Mouse (Mus musculus) cerebellum, adult 11-12 months (tissue): ENCODE measurements around the gene Gm20458.

Experiments used
- DNase-seq: peaks from one replicate; pipeline ENCODE4 v3.0.0; 2022

Gene Gm20458

DNA sequence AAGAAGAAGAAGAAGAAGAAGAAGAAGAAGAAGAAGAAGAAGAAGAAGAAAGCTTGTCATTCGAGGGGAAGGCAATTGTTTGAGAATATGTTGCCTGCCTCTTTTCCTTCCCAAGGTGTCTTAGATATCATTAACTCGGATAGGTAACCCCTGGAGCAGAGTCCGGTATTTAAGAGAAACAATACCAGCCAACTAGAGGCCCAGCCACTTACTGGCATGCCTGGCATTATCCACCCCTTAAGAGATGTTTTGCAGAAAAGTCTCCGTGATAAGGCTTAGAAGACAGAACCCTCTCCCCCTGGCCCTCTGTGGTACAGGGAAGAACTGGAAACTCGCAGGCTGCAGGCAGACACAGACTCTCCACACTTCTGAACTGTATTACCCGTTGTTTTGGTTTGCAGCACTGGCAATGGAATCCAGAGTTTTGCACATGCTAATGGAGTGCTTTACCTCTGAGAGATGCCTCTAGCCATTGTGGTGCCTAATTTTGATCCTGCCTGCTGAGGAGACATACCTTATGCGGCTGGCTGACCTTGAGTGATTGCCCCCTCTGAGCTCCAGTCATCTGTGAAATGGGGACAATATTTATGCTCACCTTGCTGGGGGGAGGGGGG lies 6.8 kb upstream of the Gm20458 start:
- no peak for DNase-seq

DNA sequence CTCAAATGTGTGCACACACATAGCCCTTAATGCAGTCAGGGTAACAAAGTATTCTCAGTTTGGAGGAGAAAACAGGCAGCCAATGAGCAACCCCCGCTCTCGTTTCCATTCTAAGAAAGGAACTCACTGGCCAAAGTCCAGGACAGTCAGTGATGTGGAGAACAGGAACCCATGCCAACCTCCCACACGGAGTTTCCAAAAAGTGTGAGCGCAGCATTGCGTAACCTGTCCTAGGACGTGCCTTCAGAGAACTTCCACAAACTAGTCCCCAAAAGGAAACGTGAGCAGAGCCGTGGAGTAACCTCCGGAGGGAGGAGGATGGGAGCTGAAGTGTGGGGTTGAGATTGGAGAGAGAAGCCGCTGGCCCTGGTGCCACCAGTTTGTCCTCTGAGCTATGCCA lies 5.9 kb upstream of the Gm20458 start:
- DNase-seq: no peak

- DNase-seq: no peak
These were observed 5.2 kb upstream of the Gm20458 start for GRCm38 (mm10) chr2:164455421-164456190.

- no peak for DNase-seq
These were observed 4.4 kb upstream of the Gm20458 start for GRCm38 (mm10) chr2:164456413-164456812.

- no peak for DNase-seq
These were observed 3.9 kb upstream of the Gm20458 start, which contains the start of gene Sys1 for GRCm38 (mm10) chr2:164456864-164457300. Gene Sys1, plus strand, starts transcription at chr2:164456964.

DNA sequence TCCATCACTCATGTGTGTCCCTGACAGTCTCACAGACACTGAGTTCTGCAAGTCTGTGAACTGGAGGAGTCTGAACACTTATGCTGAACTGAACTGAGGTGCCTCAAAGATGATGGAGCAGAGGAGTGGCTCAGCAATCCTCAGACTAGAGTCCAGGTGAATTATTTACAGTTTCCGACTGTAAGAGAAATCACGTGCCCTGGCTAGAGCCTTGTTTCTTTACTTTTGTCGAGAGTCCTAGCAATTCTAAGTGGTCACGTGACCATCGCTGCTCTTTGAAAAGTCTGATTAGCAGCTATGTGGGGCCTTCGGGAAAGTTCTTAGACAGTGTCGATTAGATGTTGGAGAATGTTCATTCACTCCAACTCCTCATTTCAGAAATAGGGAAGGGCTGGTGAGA lies 2.8 kb upstream of the Gm20458 start:
- DNase-seq: no peak

DNA sequence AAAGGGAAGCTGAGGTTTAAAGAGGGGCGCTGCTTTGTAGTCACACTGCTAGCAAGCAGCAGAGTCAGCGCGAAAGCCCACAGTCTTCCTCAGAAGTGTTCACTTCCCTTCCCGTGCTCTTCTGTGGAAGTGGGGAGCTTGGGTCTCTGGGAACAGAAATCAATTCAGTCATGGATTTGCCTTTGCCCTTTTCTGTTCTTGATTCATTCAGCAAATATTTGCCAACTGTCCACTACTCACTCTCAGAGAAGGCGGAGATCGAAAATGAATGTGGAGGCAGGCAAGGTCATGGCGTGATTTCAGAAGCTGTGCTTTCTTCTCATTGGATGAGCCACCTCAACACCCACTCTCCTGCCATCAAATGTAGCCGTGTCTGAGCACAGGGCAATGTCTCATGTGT lies 2.2 kb upstream of the Gm20458 start:
- DNase-seq: no peak

DNA sequence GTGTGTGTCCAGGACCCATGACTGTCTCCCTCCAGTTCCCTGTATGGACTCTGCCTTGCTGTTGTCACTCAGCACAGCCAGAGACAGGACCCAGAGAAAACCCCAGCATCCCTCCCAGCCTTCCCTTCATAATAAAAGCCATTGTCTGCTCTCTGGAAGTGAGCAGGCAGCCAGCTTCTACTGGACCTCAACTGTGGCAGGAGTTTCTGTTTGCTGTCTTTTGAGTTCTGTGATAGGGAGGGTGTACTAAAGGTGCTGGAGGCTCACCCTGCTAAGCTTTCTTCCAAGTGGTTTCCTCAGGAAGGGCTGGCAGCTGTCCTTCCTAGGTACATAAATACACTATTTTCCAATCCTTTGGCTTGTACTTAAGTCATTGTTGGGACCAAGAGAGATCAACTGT lies 4.4 kb downstream of the Gm20458 start:
- DNase-seq: no peak

DNA sequence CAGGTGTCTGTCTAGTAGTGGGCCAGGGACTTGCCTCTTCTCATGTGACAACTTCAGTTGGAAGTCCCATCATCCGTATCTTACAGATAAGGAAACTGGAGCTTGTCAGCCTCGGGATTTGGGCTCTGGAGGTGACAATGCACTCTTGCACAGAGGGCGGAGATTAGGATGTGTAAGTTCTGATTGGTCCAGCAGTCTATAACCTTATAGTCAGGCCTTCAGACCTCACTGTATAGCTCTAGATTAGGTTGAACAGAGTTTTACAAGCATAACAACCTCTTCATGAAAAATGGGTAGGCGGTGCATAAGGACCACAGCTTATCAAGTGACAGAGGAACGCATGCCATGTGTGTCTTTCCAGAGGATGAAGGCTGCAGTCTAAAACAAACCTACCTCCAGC lies 6.0 kb downstream of the Gm20458 start:
- DNase-seq: no peak

DNA sequence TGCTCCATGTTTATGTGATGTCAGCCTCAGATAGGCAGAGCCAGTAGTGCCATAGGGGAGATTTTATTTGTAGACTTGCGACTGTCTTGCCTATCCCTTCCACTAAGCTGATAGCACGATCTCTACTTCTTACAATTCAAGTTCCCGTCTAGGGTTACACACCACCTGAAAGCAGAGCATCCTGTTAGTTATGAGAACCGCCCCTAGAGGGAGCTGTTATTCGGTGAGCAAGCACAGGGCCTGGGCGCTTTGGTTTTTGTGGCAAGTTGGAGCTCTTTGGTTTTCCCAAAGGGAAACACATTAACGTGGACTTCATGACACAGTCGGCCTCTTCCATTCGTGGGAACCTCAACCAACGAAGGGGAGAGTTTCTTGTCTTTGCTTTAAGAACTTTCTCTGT lies 9.5 kb downstream of the Gm20458 start:
- no peak for DNase-seq

- no peak for DNase-seq
These were observed 12.9 kb downstream of the Gm20458 start, which contains the start of gene Trp53tg5 for GRCm38 (mm10) chr2:164473624-164474023. Gene Trp53tg5, minus strand, starts transcription at chr2:164473724.

- peak; percentile 86 for DNase-seq
These were observed 25.0 kb downstream of the Gm20458 start, which contains the start of gene Dbndd2 for GRCm38 (mm10) chr2:164485681-164486257. Gene Dbndd2, plus strand, starts transcription at chr2:164486106.

DNA sequence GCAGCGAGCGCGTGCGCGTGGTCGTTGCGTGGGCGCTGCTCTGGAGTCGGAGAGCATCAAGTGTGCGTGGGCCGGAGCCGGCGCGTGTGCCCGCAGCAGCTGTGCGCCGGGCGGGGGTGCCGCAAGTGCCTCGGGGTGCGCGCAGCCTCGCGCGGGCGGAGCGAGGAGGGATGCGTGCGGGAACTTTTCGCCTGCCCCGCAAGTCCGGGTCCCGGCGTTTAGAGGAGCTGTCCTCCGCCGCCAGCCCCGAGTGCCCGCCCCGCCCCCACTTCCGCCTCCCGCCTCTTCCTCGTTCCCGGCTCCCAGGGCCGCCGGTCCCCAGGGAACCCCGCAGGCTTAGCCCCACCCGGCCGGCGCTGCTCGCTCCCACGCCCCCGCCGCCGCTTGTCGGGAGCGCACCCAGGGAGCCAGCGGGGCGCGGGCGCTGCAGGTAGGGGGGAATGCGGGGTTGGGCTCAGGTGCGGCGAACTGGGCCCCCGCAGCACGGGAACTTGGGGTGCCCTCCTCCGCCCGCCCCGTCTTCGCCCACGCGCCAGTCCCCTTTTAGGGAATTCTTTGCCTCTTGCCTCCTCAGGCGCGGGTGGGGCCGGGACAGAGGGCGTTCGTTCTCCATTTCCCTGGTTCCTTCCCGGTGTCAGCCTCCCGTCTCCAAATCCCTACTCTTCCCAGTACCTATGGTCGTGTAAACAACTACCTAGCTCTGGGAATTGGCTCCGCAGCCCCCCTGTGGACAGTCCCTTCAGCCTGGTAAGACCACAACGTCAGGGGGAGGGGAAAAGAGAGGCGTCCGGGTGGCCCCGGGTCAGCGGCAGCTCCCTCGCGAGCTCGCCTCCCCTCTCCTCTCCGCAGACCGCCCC lies 25.7 kb downstream of the Gm20458 start:
- peak; percentile 68 for DNase-seq

DNA sequence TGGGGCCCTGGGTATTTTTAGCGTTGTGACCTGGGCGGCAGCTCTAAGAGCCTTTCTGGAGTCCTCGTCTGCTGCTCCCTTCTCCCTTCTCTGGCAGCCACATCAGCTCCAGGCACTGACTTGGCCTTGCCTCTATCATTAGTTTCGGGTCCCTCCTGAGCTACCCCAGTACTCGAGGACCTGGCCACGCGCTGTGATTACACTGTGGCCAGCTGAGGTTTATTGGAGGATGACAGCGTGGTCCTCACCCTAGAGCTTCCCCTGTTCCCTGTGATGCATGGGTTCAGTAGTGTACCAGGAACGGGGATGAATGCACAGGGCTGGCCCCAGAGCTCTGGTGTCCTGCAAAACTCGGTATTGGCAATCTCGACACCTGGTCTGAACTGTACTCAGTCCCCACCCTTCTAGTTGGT lies 26.4 kb downstream of the Gm20458 start:
- no peak for DNase-seq

DNA sequence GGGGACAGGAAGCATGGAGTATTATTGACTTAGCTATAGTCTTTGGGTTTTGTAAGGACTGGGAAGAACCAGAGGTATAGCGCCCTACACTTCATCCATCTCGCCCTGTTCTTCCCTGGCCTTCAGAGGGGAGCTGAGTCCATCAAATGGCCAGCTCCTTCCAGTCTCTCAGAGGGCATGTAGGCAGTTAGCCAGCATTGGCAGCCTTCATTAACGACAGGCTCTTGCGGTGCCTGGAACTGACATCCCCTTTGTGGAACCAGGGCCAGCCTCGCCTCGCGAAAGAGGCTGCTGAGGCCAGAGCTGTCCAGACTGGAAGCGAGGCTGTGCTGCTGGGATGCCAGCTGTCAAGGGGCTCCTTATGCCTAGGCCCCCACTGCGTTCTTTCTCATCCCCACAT lies 27.0 kb downstream of the Gm20458 start:
- DNase-seq: peak; percentile 84

- peak; percentile 35 for DNase-seq
These were observed 33.4 kb downstream of the Gm20458 start for GRCm38 (mm10) chr2:164494126-164494525.

- no peak for DNase-seq
These were observed 35.6 kb downstream of the Gm20458 start for GRCm38 (mm10) chr2:164496331-164496730.

GRCm38 (mm10) chr2:164496847-164497690 lies 36.3 kb downstream of the Gm20458 start, which contains the start of gene Pigt:
Gene Pigt, plus strand, starts transcription at chr2:164497520.
- DNase-seq: peak; percentile 88

- peak; percentile 46 for DNase-seq
These were observed 37.0 kb downstream of the Gm20458 start for GRCm38 (mm10) chr2:164497691-164498268.

DNA sequence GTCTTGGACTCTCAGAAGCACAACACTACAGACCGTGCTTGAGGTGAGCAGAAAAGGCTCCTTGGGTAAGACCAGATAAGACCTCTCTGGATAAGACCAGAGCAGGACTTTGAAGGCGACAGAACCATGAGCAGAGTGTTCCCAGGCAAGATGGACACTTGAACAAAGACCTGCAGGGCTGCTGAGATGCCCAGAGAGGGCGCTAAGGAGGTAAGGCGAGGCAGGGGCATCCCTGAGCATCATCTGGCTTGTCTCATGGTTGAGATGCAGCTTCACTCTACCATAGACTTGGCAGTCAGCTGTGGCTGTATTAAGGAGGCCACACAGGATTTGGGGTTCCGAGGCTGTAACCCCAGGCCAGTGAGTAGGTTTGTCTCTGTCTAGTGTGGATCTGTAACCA lies 38.5 kb downstream of the Gm20458 start:
- no peak for DNase-seq

DNA sequence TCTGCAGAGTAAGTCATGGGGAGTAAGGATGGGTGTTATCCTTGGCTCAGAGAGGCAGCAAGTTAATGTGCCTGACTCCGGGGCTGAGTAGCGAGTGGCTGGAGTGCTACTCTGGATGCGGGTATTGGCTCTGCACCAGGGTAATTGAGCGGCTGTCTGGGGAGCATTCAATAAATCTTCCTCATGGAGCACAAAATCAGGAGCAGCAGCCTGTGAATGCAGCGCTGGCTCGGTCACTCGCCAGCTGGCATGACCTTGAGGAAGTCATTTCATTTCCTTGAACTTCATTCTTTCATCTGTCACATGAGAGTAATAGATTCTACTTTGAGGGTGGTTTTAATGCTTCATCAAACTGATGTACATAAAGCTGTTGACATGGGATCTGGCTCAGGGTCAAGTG lies 39.7 kb downstream of the Gm20458 start:
- DNase-seq: peak; percentile 15

DNA sequence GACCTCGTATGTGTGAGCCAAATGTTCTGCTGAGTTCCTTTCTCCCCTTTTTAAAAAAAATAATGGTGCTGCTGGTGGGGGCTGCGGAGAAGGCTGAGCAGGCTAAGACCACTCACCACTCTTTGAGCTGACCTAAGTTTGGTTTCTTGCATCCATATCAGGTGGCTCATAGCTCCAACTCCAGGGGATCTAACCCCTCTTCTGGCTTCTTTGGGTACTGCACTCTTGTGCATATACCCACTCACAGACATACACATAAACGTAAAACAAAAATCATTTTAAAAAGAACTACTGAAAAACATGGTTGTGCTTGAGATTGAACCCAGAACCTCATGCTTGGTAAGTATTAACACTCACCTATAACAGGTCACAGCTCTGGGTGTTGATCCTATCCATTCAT lies 44.2 kb downstream of the Gm20458 start:
- no peak for DNase-seq
